Mouse (Mus musculus) embryonic stem cell, embryonic (primary cell): ENCODE results near the gene Tram2.

Source experiments
- CTCF ChIA-PET, 4 experiments: fragments of 300-600 bp in 2 of 4; fragments of 350-600 bp in 2 of 4; sonication (Branson Sonifier 250); formaldehyde crosslinking; loops; one replicate each; lab custom pipeline; 2022; ENCODE audit warnings: inconsistent platforms in 2 of 4; lab: Charles Lee
- POLR2A ChIA-PET, 4 experiments: fragments of 300-600 bp in 2 of 4; fragments of 350-600 bp in 2 of 4; sonication (Branson Sonifier 250); formaldehyde crosslinking; loops; one replicate each; lab custom pipeline; 2022; ENCODE audit warnings: antibody characterized with exemption in 4 of 4, inconsistent platforms in 1 of 4; lab: Charles Lee

Gene Tram2

DNA sequence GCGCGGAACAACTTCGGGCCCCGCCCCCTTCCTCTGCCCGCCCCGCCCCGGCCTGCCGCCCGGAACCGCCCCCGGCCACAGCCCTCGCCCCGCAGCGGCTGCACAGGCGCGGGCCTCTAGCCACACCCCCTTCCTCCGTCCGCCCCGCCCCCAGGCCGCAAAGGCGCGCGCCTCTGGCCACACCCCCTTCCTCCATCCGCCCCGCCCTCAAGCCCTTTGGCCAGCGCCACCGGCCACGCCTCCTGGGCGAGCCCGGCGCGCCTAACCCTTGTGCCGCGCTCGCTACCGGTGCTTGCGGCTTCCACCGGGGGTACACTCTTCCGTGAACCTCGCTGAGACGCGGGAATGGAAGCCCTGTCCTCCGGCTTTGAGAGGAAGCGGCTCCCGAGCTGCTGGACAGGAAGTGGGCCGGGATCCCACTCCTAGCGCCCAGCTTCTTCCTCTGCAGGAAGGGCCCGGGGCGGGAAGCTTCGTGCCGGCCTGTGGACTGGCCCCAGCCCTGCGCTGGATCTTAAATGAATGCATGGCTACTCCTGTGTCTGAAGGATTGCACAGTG is at the start of gene Tram2:
Gene Tram2, minus strand, starts transcription at position 13 of the 557 bp plus-strand sequence.
- ChIA-PET CTCF (no interaction called here), POLR2A (interaction anchor here in 3 of 4 experiments (0.6 to 5.2 kb wide), 11 partner anchors 10 to 171 kb away, joined by 3 to 25 read pairs (median 4); no protein-coding TSS in a partner anchor)

DNA sequence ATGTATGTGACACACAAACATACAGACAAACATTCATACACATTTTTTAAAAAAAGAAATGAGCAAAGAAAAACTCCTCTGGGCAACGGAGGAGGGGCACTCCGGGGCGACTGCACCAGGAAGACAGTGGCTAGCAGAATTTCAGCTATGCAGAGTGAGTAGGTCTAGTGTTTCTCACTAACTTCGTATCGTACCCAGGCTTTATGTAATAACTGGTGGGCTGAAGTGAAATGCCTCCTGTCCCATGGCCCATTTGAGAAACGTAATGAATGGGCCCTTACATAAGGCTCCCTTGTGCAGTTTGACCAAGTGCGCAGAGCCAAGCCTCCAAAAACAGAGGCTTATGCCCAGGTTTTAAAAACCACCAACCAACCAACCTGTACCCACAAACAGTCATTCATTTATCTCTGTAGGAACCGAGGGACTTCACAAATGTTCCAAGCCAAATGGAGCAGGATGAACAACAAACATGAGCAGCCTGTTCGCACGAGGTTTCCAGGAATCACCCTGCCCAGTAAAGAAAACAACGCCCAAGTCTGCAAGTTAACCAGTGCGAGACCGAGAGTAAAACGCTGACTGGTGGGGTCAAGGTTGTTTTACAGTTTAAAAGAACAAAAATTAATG is 45.8 kb upstream of the Tram2 start:
- POLR2A ChIA-PET = no interaction called here
- CTCF ChIA-PET = interaction anchor here in 3 of 4 experiments (0.6 kb wide), 5 partner anchors 43 to 286 kb away, joined by 3 to 4 read pairs (median 3); no protein-coding TSS in a partner anchor

DNA sequence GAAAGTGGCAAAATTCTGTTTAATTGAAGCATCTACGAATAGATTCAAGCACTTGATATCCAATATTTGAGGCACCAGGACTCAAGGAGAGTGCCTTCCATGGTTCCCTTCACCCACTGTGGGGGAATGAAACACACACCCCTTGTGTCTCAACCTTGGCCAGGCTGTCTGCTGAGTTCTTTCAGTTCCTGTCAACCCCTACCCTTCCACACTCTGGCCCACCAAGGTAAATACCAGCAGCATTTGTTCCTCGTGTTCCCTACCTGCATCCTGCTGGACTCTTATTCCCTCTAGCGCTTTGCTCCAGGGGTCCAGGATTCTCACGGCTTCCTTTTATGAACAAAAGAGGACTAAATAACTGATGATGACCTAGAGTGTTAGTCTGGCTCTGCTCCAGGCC is 24.8 kb upstream of the Tram2 start:
- ChIA-PET CTCF (no interaction called here), POLR2A (no interaction called here)

DNA sequence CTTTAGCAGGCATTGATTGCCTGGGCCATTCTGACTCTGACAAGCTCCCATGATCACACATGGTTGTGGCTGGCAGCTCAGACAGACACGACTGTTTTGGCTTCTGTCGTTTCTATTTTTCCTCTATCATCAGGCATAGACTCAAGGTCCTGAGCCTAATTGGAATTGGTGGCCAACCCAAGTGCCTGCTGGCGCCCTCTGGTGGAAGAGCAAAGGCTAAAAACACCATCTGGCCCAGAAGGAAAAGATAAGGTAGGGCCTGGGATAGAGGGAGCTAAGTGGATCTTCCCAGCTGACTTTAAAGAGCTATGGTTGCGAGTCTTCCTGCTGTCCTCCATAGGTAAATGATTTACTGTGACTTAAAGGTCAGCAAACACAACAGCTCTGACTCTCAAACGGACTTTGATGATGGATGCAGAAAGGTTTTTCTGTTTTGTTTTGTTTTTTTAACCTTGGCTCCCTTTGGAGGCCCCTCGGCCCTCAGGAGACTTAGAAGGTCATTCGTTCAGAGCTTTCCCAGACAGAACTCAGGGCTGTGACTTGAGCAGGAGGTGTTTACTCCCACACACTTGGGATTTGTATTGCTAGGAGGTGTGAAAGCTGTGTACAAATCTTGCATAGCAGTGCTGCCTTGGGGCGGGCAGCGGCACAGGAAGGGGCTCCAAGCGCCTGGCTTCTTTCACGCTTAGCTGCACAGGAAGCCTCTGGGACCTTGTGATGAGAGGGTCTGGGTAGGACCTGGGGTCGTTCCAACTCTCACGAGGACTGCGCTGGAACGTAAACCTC is 22.4 kb upstream of the Tram2 start:
- CTCF ChIA-PET = interaction anchor here (0.5 to 2.2 kb wide), 25 partner anchors 9 to 188 kb away, joined by 3 to 14 read pairs (median 3); partner anchors contain the start of gene Efhc1 (in 1 of the 4)
- POLR2A ChIA-PET = interaction anchor here in 3 of 4 experiments (0.6 to 1.1 kb wide), 4 partner anchors 21 to 251 kb away, joined by 3 to 4 read pairs (median 3); partner anchors contain the start of gene Tram2 (in 1 of the 3)

DNA sequence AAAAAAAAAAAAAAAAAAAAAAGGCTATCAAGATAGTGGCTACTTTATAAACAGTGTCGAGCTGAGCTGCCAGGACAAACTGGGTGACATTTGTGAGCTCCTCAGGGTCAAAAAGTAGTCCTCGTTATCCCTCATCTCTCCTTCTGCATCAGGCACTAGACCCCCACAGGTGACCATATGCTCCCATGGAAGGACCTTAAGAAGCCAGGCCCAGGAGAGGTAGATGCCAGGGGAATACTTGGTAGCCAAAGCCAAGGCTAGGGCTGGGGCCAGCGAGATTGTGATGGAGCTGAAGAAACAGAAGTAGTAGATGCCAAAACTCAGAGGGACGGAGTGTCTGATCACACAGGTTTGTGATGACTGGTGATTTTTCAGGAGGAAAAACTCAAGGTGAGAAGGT is 21.7 kb upstream of the Tram2 start:
- ChIA-PET POLR2A (interaction anchor here in 2 of 4 experiments (1.0 to 1.1 kb wide), 2 partner anchors 20 to 21 kb away, joined by 3 to 4 read pairs; partner anchors contain the start of gene Tram2 (in 1 of the 2)), CTCF (interaction anchor here (0.6 to 2.2 kb wide), 11 partner anchors 9 to 161 kb away, joined by 3 to 14 read pairs (median 4); no protein-coding TSS in a partner anchor)

DNA sequence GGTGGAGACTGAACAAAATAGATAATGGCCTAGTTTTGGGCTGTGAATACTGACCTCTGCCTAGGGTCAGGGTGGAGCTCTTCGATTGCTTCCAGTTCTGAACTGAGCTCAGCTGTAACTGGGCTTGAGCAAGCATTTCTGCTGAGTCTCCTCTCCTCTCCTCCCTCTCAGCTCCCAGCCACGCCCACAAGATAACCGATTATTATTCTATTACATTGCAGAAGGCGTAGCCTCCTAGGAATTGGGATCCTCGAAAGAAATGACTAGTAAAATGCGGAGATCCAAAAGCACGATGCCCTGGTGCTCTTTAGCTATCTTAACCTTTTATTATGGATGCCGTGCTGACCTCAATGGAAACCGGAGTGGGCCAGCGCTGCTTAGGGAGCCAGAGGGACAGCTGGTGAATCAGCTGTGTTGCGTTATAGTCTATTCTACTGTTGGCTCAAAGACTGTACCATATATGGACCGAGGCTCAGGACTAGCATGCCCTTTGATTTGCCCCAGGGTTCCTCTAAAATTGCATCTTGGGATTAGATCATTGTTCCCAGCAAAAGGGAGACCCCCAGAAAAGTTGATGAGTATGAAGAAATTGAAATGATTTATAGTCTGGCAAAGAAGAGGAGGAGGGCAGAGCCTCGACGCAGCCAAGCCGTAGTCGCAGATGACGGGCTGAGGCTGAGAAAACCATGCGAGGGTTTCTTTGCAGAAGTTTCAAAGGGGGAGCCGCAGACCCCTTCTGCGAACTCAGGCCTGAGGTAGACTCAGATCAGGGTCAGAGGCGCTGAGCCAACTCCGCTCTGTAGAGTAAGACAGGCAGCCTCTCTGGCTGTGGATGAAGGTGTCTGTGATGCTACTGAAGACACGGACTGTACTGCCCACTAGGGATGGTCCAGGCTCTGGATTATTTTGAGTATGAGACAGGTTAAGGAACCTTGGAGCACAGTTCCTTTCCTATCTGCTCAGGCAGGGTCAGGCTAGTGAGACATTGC is 18.3 kb upstream of the Tram2 start:
- CTCF ChIA-PET = interaction anchor here in 3 of 4 experiments (0.5 to 0.8 kb wide), 3 partner anchors 69 to 447 kb away, joined by 3 read pairs; no protein-coding TSS in a partner anchor
- POLR2A ChIA-PET = interaction anchor here in 3 of 4 experiments (0.6 to 1.8 kb wide), 4 partner anchors 8 to 337 kb away, joined by 3 to 6 read pairs (median 4); partner anchors contain the start of gene Tram2 (in 1 of the 3)

DNA sequence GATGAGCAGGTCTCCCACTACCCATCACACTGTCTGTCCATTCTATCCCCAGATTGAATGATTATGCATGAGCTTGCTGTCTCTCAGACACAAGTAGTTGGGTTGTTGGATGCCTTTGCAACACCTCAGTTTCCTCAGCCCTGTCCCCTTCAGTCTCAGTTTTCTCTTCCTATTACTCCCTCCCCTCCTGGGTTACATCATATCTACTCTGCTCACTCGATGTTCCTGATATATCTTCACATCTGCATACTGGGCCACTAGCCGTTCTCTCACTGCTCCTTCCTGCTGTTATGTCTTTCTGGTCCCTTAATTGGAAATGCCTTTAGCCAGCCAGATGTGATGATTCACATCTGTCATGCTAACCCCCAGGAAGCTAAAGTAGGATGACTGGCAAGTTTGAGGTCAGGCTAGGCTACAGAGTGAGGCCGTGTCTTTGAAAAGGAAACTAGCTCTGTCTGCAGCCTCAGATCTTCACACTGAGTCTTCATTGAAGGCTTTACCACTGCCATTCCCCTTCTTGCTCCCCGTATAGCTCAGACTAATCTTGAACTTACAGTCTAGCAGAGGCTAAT is 15.7 kb upstream of the Tram2 start:
- CTCF ChIA-PET = no interaction called here
- POLR2A ChIA-PET = no interaction called here

DNA sequence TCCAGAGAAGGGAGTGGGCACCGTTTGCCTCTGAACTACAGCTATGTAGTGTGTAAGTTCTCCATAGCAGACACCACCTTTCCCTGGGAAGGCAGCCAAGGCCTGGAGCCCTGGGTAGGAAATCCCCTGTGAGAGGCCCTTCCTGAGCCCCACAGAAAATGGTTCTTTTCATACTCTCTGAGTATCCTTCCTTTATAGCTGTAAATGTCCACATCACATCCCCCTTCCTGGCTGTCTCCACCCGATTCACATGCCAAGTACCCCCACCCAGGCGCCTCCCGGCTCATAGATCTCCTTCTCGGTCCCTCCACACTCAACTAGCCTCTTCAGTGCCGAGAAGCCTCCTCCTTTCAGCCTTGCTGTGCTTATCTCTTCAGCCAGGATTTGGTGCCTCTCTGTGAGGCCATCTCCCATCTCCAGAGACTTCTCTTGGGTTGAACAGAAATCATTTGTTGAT is 10.7 kb upstream of the Tram2 start:
- ChIA-PET CTCF (interaction anchor here in 1 of 4 experiments (0.5 kb wide), 1 partner anchor 1226 kb away, joined by 6 read pairs; no protein-coding TSS in a partner anchor), POLR2A (interaction anchor here in 1 of 4 experiments (1.0 kb wide), 1 partner anchor 9 kb away, joined by 3 read pairs; no protein-coding TSS in a partner anchor)

DNA sequence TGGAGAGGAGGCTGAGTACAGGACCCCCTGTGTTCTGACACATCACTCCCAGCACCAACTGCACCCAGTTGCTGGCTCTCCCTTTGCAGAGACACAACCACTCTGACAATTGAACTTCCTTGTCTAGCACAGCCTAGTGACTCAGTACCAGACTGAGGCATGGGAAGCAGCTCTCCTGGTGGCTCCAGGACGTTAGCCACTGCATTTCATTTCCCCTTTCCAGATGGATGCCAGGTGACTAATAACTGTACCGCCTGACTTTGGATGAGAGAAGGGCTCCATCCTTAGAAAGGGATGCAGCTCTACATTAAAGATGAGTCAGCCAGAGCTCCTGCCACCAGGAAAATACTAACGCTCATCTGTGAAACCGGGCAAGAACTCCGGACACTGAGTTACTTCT is 7.3 kb upstream of the Tram2 start:
- CTCF ChIA-PET = no interaction called here
- POLR2A ChIA-PET = interaction anchor here in 2 of 4 experiments (0.5 to 1.1 kb wide), 2 partner anchors 19 to 257 kb away, joined by 3 read pairs; no protein-coding TSS in a partner anchor

DNA sequence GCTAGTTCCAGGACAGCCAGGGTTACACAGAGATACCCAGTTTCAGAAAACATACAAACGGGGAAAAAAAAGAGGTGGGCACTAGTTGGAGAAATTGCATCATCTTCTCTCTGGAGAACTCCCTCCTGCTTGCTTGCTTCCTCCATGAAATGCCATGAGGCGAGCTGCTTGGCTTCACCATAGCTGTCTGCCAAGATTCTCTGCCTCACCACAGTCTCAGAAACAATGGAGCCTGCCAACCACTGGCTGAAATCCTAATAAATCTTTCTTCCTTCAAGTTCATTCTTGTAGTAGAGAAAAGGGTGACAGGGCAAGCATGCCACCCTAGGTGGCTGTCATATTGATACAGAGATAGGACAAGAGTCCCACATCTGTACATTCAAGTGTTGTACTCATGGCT is 5.6 kb upstream of the Tram2 start:
- POLR2A ChIA-PET = no interaction called here

DNA sequence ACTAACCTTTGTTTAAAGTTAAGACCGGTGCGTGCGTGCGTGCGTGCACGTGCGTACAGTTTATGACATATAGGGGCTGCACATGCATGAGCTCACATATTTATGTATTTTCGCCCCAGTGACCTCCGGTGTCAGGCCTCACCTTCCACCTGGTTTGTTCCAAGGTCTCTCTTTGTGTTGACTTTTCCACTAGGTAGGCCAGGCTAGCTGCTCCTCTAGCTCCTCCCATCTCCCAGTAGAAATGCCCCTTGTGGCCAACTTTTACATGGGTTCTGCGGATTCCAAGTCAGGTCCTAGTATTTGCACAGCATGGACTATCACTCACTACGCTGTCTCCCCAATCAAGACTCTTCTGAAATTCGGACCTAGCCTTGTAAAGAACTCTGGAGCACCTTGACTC is 1.3 kb upstream of the Tram2 start:
- POLR2A ChIA-PET = interaction anchor here in 3 of 4 experiments (0.6 to 5.2 kb wide), 9 partner anchors 9 to 172 kb away, joined by 3 to 25 read pairs (median 3); partner anchors contain the start of gene Efhc1 (in 1 of the 3)
- CTCF ChIA-PET = interaction anchor here in 2 of 4 experiments (0.5 to 1.1 kb wide), 7 partner anchors 10 to 173 kb away, joined by 3 to 7 read pairs (median 3); no protein-coding TSS in a partner anchor

More for the DNA sequence above, 5.6 kb upstream of the Tram2 start:
- CTCF ChIA-PET = interaction anchor here in 1 of 4 experiments (0.6 kb wide), 1 partner anchor 16 kb away, joined by 8 read pairs; no protein-coding TSS in a partner anchor

DNA sequence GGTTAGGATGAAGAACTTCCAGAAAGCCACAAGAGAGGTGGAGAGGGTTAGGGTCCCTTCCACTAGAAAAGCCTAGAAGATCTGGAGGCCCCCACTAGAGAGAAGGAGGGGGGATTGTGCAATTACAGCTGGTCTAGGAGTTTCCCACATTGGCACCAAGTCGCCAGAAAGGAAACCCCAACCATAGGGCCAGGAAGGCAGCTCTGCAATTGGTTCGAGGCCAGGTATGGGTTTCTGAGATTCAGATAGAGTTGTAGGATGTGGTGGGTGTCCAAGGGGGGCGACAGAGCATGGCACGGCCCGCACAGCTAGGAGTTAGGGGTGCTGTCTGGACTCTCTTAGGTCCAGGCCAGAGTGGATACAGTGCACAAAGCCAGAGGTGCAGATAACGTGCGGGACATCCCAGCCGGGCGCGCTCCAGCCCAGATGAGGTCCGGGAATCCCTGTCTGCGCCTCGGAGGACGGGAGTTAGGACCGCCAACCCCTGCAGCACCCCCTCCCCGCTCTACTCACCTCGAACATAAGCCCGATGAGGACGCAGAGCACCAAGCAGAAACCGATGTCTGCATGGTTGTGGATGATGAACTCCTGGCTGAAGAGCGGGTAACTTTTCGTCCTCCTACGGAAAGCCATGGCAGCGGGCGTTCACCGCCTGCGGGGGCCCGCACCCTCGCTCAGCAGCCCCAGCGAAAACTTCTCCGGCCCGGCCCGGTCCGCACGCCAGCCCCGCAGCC is 381 bp downstream of the Tram2 start:
- POLR2A ChIA-PET = interaction anchor here in 3 of 4 experiments (0.6 to 5.2 kb wide), 12 partner anchors 10 to 259 kb away, joined by 3 to 25 read pairs (median 4); partner anchors contain the start of gene Mcm3 (in 1 of the 3)
- CTCF ChIA-PET = interaction anchor here in 1 of 4 experiments (0.9 kb wide), 1 partner anchor 140 kb away, joined by 3 read pairs; no protein-coding TSS in a partner anchor

DNA sequence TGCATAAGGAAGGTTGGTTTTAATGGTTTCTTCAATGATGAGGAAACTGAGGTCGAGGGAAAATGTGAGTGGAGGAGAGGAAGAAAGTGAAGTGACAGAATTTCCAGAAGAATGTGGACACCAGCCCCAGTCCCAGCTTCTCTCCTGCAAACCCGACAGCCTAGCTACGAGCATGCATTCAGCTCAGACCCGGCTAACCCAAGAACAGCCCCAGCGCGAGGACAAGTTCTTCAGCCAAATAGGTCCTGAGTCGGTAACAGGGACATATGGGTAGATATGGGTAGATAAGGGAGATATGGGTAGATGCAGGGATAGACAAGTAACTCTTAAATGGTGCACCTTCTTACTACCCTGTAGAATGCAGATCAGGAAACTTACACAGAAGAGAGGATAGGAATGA is 1.4 kb downstream of the Tram2 start:
- ChIA-PET CTCF (interaction anchor here in 1 of 4 experiments (0.9 kb wide), 1 partner anchor 139 kb away, joined by 3 read pairs; no protein-coding TSS in a partner anchor), POLR2A (interaction anchor here in 2 of 4 experiments (1.0 to 5.2 kb wide), 6 partner anchors 9 to 258 kb away, joined by 3 to 25 read pairs (median 4); partner anchors contain the start of gene Mcm3 (in 1 of the 2))

DNA sequence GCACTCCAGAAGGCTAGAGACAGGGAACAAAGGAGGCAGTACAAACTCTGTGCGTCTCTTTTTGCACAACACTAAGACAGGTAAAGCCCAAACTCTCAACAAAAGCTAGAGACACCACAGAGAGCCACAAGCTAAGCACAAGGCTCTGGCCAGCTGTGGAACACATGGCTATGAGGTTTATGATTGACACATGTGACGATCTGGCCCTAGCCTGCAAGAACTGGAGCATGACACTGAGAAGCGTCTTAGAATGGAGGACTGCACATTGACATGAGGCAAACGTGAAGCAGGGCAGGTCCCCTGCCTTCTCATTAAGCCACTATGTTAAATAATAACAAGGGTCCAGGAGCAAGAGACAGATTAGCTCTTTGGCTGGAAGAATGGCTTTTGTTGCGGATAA is 1.8 kb downstream of the Tram2 start:
- ChIA-PET POLR2A (interaction anchor here in 3 of 4 experiments (0.7 to 5.2 kb wide), 6 partner anchors 9 to 258 kb away, joined by 3 to 25 read pairs (median 4); partner anchors contain the start of gene Mcm3 (in 1 of the 3)), CTCF (no interaction called here)

DNA sequence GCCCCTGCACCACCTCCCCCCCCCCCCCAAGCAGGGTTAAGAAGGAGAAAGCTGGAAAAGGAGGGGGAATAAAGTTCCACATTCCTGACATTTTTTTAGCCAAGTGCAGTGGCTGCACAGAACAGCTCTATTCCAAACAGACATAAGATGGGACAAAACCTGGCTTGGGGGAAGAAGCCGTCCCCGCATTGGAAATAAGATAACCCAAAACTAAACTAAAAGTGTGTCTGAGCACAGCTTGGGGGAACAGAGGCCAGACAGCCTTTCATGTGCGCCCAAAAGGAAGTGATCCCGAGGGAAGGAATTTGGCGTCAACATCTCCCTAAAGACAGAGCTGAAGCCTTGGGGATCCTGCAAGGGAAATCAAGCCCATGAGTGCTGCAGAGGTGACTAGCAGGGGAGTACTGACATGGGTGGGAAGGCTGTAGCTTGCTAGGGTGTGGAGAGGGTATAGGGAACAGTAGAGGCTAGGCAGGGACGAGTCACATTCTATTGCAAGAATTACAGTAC is 3.0 kb downstream of the Tram2 start:
- POLR2A ChIA-PET = interaction anchor here in 3 of 4 experiments (0.6 to 5.2 kb wide), 8 partner anchors 8 to 832 kb away, joined by 3 to 25 read pairs (median 4); partner anchors contain the start of genes Mcm3 (in 1 of the 3) and Paqr8 (in 1 of the 3)
- CTCF ChIA-PET = interaction anchor here in 2 of 4 experiments (0.6 kb wide), 3 partner anchors 25 to 195 kb away, joined by 3 to 4 read pairs (median 3); no protein-coding TSS in a partner anchor
